Mouse (Mus musculus): ENCODE results near the gene Eipr1. TPM values are rescaled to one million over a fixed set of nuclear protein-coding genes. Genes with fewer than 3 reads are reported as not detected.

The Eipr1 gene
- polyA plus RNA-seq (2015; fragmentation: Nextera tagmentation; extraction: Ambion mirVana): 8.4 and 10.3 TPM in 2 replicates

GRCm38 (mm10) chr12:28751508-28752263 lies at the start of gene Eipr1:
Gene Eipr1, plus strand, starts transcription at chr12:28751803.

GRCm38 (mm10) chr12:28750021-28750633 lies 1.5 kb upstream of the Eipr1 start, which contains the start of gene Trappc12:
Gene Trappc12, minus strand, starts transcription at chr12:28750472.

Other genes starting within 250 kb of the Eipr1 start
- 0.36 and 0.46 TPM in 2 replicates for gene Dcdc2c, start 199.4 kb upstream of the Eipr1 start, polyA plus RNA-seq (2015; fragmentation: Nextera tagmentation; extraction: Ambion mirVana)
- not detected in 2 replicates for gene Allc, start 169.3 kb upstream of the Eipr1 start, polyA plus RNA-seq (2015; fragmentation: Nextera tagmentation; extraction: Ambion mirVana)
- 0.76 and 0.91 TPM in 2 replicates for gene Colec11, start 128.4 kb upstream of the Eipr1 start, polyA plus RNA-seq (2015; fragmentation: Nextera tagmentation; extraction: Ambion mirVana)
- 490 and 495 TPM in 2 replicates for gene Rps7, start 115.8 kb upstream of the Eipr1 start, polyA plus RNA-seq (2015; fragmentation: Nextera tagmentation; extraction: Ambion mirVana)
- 9.9 and 12.8 TPM in 2 replicates for gene Rnaseh1, start 102.2 kb upstream of the Eipr1 start, polyA plus RNA-seq (2015; fragmentation: Nextera tagmentation; extraction: Ambion mirVana)
- 29.5 and 39.6 TPM in 2 replicates for gene Adi1, start 76.6 kb upstream of the Eipr1 start, polyA plus RNA-seq (2015; fragmentation: Nextera tagmentation; extraction: Ambion mirVana)
- 15.1 and 15.7 TPM in 2 replicates for gene Trappc12, start 1.3 kb upstream of the Eipr1 start, polyA plus RNA-seq (2015; fragmentation: Nextera tagmentation; extraction: Ambion mirVana)

Data from skeletal muscle tissue, postnatal 0 days (tissue).